Mouse (Mus musculus) lung, postnatal 0 days (tissue): ENCODE results near the gene 1810046K07Rik.

Experiments
- CTCF ChIP-seq: IDR thresholded peaks from 2 replicates; pipeline ENCODE4 v1.5.1; 2016; ENCODE audit warnings: antibody characterized with exemption, mild to moderate bottlenecking
- EP300 ChIP-seq: IDR thresholded peaks from 2 replicates; pipeline ENCODE4 v1.6.1; 2016; ENCODE audit warnings: antibody characterized with exemption, mild to moderate bottlenecking, control low read depth

DNA sequence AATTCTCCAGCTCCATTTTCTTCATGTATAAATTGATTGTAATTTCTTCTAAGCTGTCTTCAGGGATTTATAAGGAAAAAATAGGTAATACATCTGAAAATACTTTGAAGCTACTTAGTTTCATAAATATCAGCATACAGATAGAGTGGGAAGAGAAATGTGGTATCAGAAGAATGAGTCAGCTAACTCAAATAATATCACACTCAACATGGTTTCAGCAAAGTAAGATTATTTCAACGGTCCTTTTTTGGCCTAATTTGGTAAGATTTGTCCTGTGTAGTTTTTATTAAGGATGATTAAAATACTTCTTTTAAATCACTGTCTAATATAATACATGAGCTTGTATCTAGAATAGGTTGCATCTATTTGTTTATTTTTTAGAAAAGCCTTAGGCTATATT lies 8.6 kb downstream of the 1810046K07Rik start:
- TF ChIP-seq CTCF = no peak
- TF ChIP-seq EP300 = no peak
